Mouse (Mus musculus) CD8-positive naive resting alpha-beta T cell, adult 2 months (primary cell): ENCODE results near the gene Hnrnpf.
A peak's percentile ranks its signal among the peaks of the same experiment; 100 is the strongest.

Experiments used
- DNase-seq, 2 experiments: peaks; one replicate each; pipeline ENCODE4 v3.0.0; 2022; ENCODE audit warnings: low read depth in 2 of 2, low spot score in 2 of 2

Gene Hnrnpf

GRCm38 (mm10) chr6:117920659-117921640 is 20.8 kb downstream of the Hnrnpf start:
- peak; percentile 48 to 58 for DNase-seq

GRCm38 (mm10) chr6:117922041-117922440 is 21.9 kb downstream of the Hnrnpf start:
- DNase-seq = no peak

- no peak for DNase-seq
These were observed 26.9 kb downstream of the Hnrnpf start for GRCm38 (mm10) chr6:117926871-117927491.

DNA sequence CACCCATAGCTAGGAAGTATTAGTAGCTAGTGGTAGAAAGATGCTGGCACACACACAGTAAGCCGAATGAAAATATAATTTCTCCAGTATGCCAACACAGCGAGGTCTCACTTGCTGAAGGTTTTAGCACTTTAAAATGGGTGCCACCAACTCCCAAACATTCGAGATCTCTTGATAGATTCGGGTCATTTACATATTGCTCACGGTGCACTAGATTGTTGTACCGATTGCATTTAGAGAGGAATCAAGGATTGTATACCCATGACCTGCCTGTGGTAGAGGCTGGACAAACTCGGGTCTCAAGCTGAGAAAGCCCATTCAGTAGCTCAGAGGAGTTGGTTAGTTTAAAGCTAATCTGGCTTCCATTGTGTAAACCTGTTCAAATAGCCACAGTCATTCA is 27.8 kb downstream of the Hnrnpf start:
- no peak for DNase-seq

DNA sequence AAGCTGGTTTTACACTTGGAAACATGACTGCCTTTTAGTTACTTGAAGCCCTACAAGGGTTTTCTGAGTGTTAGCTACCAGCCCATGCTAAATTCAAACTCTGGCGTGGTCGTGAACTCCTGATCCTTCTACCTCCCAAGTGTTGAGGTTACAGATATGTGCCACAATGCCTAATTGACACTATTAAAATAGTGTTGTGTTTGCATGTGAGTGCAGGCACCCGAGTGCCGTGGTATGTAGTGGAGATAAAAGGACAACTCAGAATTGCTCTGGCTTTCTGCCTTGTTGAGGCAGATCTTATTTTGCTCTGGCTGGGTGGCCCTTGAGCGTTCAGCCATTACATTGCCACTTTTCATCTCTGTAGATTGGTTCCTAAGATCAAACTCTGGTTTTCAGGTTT is 28.6 kb downstream of the Hnrnpf start:
- DNase-seq = no peak

DNA sequence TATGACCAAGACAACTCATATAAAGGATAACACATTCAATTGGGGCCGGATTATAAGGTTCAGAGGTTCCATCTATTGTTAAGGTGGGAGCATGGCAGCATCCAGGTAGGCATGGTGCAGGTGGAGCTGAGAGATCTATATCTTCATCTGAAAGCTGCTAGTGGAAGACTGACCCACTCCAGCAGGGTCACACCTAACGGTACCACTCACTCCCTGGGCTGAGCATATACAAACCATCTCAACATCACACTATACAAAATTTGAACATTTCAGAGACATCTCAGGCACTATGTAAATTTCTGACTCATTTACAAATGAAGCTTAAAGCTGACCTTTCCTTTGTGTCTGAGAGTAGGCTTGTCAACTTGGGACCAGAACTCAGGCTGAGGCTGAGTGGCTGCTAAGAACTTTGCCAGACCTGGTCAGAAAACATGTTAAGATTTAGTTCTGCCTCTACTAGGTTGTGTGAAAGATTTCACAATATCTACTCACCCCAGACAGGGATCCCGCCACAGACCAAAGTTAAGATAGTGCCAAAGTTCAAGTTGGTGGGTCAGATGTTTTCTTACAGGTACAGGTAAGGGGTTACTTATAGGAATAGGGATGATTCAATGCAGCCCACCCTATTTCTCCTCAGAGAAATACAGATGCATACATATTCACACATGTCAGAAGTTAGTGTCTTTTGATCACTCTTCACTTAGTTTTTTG is 30.0 kb downstream of the Hnrnpf start:
- no peak for DNase-seq

DNA sequence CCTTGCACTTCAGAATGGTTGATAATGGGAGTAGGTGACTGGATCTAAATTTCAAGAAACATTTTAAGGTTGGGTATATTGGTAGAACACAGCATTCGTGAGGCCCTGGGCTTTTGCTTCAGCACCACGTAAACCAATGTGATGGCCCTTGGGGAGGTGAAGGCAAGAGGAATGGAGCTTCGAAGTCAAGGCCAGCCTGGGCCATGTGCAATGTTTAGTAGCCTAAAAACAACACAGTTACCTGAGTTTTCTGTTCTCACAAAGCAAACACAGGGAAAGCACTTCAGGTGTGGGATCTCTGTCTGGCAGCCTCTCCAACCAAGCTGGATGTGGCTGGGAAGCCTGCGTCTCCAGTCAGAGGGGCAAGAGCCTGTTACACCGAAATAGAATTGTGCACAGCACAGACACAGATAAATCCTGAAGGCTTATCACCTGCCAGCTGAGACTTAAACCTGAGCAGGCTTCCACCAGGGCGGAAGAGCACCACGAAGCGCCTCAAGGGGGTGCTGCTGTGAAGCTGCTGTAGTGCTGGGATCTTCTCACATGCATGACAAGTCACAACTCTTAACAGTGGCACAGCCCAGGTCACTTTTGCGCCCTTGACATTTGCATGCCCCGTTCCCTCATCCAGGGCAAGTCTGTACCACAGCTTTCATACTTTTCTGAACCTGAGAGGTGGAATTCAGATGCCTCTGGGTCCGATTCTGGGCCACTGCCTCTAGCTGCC is 32.4 kb downstream of the Hnrnpf start:
- no peak for DNase-seq

- DNase-seq = no peak
These were observed 34.2 kb downstream of the Hnrnpf start for GRCm38 (mm10) chr6:117934301-117934700.

- no peak for DNase-seq
These were observed 35.8 kb downstream of the Hnrnpf start for GRCm38 (mm10) chr6:117935681-117936612.

DNA sequence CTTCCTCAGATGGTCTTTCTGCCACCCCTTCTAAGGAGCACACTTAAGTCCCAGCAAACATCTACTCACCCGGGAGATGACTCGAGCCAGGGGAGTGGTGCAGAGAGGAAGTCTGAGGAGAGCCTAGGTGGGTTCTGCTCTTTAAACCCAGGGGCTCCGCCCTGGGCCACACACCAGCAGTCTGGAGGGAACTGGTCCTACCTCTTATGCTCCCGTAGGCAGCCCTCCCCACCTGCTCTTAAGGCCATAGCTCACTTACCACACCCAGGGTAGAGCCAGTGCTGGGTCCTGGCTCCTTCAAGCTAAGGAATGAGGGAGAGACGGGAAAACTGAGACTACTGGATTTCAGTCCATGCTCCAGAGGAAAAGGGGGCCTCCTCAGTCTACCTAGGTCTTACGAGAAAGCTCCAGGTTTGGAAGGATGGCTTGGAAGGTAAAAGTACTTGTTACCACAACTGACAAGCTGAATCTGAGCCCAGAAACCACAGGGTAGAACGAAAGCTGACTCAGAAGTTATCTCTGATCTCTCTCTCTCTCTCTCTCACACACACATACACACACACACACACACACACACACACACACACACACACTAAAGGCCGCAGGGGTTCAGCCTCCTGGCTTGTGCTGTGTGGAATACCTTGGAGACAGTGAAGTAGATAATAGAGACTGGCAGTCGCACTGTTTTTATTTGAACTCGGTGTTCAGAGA is 37.3 kb downstream of the Hnrnpf start, which contains the start of gene Fxyd4:
TSS of gene Fxyd4 (minus strand) at position 471 of the 711 bp plus-strand sequence.
- peak; percentile 38 to 44 for DNase-seq

DNA sequence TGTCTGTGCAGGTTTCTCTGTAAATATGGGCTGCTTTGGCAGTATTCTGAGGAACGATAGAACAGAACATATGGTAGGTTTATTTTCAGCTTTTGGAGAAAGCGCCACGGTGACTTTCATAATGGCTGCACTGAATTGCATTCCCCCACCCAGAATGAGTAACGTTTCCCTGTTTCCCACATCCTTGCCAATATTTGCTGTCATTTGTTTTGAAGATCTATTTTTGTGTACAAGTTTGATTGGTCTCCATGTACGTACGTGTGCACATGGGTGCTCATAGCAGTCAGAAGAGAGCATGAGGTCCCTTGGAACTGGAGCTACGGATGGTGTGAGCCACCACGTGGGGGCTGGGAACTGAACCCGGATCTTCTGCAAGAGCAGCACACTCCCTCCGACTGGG is 38.8 kb downstream of the Hnrnpf start:
- no peak for DNase-seq

DNA sequence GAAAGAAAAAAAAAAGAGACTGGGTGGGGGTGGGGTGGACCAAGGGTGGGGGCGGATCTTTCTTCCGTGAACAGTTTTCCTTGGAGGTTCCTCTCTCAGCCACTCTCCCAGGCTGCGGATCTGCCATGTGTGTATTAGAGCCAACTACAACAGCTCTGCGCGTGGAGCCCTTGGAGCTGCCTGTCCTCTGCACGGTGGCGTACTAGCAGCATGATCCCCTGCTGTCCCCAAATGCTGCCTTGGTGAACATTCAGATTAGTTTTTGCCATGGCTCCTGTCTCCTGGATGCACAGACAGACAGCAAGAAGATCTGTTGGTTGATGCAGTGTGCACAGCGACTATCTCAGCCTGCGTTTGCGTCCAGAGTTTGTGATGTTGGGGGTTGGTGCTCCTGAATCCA is 42.6 kb downstream of the Hnrnpf start:
- no peak for DNase-seq

DNA sequence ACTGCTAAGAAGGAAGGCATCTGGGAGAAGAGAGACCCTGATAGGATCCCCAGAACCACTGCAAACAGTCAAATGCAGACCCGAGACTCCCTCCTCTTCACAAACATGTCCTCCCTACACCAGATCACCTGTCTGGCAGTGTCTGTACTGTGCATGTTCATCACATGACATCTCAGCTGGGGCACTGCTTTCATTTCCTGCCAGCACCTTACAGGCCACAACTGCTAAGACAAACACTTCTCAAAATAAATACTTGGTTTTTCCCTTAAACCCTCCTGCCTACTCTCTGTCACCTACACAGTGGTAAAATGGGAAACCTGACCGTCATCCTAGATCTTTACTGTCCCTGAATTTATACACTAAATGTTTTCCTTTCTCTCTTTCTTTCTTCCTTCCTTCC is 43.8 kb downstream of the Hnrnpf start:
- no peak for DNase-seq

DNA sequence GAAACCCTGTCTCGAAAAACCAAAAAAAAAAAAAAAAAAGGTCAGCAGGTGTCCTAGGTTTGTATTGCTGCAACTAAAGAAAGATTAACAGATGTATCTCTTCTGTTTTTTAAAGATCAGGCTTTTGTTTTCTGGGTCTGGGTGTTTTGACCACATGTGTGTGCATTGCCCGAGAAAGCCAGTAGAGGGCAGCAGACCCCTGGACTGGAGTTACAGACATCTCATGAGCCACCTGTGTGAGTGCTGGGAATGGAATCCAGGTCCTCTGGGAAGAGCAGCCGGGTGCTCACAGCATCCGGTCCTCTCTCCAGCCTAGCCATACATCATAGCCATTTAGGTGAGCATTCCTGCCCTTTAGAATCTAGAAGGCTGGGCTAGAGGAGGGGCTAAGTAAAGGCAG is 52.2 kb downstream of the Hnrnpf start:
- DNase-seq = no peak

DNA sequence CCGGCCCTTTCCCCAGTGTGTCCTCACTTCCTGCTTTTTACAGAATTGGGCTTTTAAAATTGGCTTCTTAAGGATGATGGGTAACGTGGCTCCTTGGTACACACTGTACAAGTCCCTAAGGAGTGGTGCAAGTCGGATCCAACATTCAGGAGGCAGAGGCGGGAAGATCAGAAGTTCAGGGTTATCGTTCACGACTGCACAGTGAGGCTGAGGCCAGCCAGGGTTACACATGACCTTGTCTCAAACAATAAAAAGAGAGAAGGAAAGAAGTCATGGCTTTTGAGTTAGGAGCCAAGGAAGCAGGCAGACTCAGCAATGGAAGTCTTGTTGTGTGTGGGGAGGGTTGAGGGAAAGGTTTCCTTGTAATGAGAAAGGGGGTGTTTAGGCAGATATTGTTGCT is 56.0 kb downstream of the Hnrnpf start:
- no peak for DNase-seq

DNA sequence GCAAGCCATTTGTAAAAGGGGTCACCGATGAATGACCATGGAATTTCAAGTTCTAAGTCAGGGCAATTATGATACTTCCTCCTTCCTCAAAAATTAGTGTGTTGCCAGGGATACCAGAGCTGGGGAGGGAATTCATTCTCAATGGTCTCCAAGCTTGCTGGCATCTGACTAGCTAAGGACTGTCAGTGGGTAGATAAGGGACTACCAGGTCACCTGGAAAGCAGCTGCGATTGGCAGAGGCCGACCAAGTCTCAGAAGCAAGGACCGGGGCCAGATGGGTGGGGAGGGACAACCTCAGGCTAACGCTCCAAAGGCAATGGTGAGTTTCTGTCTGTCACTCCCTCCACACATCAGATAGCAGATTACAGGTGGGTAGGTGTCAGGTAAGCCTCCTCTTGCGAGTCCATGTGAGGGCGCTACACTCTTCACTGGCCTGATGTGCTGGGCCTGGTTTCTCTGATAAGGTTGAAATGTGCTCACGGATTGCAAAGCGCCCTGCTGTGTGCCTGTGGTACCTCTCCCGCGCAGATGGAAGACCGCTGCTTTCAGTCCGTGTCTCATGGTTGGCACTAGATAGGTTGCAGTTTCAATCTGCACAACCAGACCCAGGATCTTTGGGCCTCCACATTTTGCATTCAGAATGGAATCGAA is 56.9 kb downstream of the Hnrnpf start:
- DNase-seq = no peak

- DNase-seq = no peak
These were observed 63.1 kb downstream of the Hnrnpf start for GRCm38 (mm10) chr6:117963201-117963600.

DNA sequence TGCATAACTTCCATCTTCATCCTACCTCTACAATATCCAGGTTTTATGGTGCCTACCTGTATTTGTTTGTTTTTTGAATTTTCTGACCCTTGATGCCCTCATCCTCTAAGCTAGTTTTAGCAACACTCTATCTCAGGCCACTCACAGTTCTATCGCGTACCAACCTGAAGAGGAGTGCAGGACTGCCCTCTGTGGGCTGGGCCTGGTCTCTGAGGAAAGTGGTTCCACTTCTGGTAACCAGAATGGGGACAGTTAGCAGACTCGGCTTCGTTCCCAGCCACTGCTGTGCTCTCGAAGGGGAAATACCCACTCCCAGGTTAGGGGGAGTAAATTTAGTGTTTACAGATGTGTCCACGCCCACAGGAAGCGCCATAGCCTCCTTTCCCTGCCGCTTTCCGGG is 66.6 kb downstream of the Hnrnpf start:
- DNase-seq = no peak
